8 mouse cellular contexts compared by ENCODE assay signal in genomic region chr1:74240311-74240710, GRCm38 (mm10). TPM values are rescaled to one million over a fixed set of nuclear protein-coding genes. Genes with fewer than 3 reads are reported as not detected.
DNase-seq lines count a peak whose midpoint lies in the region; ATAC-seq and TF ChIP-seq lines count a peak whose summit lies in the region.

No protein-coding gene starts in this region.

- no peak for TF ChIP-seq POLR2A in myocyte (IDR thresholded peaks at IDR 0.05; ENCODE audit: insufficient read length, low read depth)

- ATAC-seq in kidney, embryonic 14.5 days (ENCODE audit: low FRiP score, low TSS enrichment) = no peak
- peak; percentile 22; the same call in 1 of the 2 replicates for ATAC-seq in embryonic facial prominence, embryonic 12.5 days (ENCODE audit: insufficient number of reproducible peaks, insufficient read depth, low FRiP score, low TSS enrichment)
- no peak for ATAC-seq in granulocyte monocyte progenitor cell, adult 5-6 weeks (replicated peaks; ENCODE audit: poor library complexity, severe bottlenecking)

- H3ac ChIP-seq in myocyte (ENCODE audit: control insufficient read depth, insufficient read length) = no peak overlapping the region

- H3K27me3 ChIP-seq in kidney, embryonic 14.5 days (ENCODE audit: control insufficient read depth, insufficient read depth, low read length) = no peaks in the 10 kb centered on the region
- H3K27me3 ChIP-seq in embryonic facial prominence, embryonic 12.5 days = no peaks in the 10 kb centered on the region
- H3K27me3 ChIP-seq in myocyte (ENCODE audit: control insufficient read depth, insufficient read depth, insufficient read length) = no peaks in the 10 kb centered on the region

- peaks cover 34% of the 10 kb centered on the region for H3K4me1 ChIP-seq in kidney, embryonic 14.5 days (ENCODE audit: control insufficient read depth, insufficient read depth, low read length)
- peaks cover 32% of the 10 kb centered on the region for H3K4me1 ChIP-seq in embryonic facial prominence, embryonic 12.5 days

- no peak for DNase-seq in kidney, adult 11 months
- peak; percentile 72 for DNase-seq in layer of hippocampus, adult 11-12 months (ENCODE audit: low spot score)
- DNase-seq in cerebellum, postnatal 4 days (ENCODE audit: low spot score in 2 of 2) = no peak
- DNase-seq in cerebellum, adult 9-11 months = no peak

- no peak overlapping the region; the same call in 1 of the 2 replicates for H3K9ac ChIP-seq in kidney, embryonic 14.5 days (ENCODE audit: low read depth, low read length)
- H3K9ac ChIP-seq in embryonic facial prominence, embryonic 12.5 days = no peak overlapping the region

- peaks cover 88% of the 10 kb centered on the region for H3K79me2 ChIP-seq in myocyte (ENCODE audit: control insufficient read depth, insufficient read depth)

- no peaks in the 10 kb centered on the region for H3K9me3 ChIP-seq in kidney, embryonic 14.5 days (ENCODE audit: control insufficient read depth, low read length)
- no peaks in the 10 kb centered on the region for H3K9me3 ChIP-seq in embryonic facial prominence, embryonic 12.5 days

- no peak overlapping the region for H3K4me3 ChIP-seq in kidney, embryonic 14.5 days (ENCODE audit: low read length)
- H3K4me3 ChIP-seq in embryonic facial prominence, embryonic 12.5 days = no peak overlapping the region
- H3K4me3 ChIP-seq in myocyte = no peak overlapping the region

- 26% methylated on average over 6 of the region's 6 CpGs for WGBS in kidney, embryonic 14.5 days
- 53% methylated on average over 6 of the region's 6 CpGs for WGBS in embryonic facial prominence, embryonic 12.5 days

- H3K27ac ChIP-seq in kidney, embryonic 14.5 days (ENCODE audit: low read depth, low read length) = peak overlapping the region; percentile 30; the same call in 1 of the 2 replicates
- peak overlapping the region; percentile 52 for H3K27ac ChIP-seq in embryonic facial prominence, embryonic 12.5 days

- H3K4me2 ChIP-seq in kidney, embryonic 14.5 days (replicated peaks; ENCODE audit: low read depth, low read length) = no peak overlapping the region; the same call in 1 of the 2 replicates
- H3K4me2 ChIP-seq in embryonic facial prominence, embryonic 12.5 days (replicated peaks) = no peak overlapping the region; the same call in 1 of the 2 replicates
- peak overlapping the region; percentile 92 for H3K4me2 ChIP-seq in myocyte (ENCODE audit: low read depth)

- H3K36me3 ChIP-seq in kidney, embryonic 14.5 days (ENCODE audit: control insufficient read depth, insufficient read depth, low read length) = no peaks in the 10 kb centered on the region
- H3K36me3 ChIP-seq in embryonic facial prominence, embryonic 12.5 days = no peaks in the 10 kb centered on the region
- H3K36me3 ChIP-seq in myocyte (ENCODE audit: control insufficient read depth, insufficient read depth) = no peaks in the 10 kb centered on the region

TF ChIP-seq in myocyte, 11 proteins besides CTCF, POLR2A, EP300 and RAD21:
- TF ChIP-seq POLR2AphosphoS2 (IDR thresholded peaks at IDR 0.05; ENCODE audit: insufficient read length, low read depth) (no peak), E2F4 (IDR thresholded peaks at IDR 0.05; ENCODE audit: insufficient read depth) (no peak), SRF (IDR thresholded peaks at IDR 0.05; ENCODE audit: control insufficient read depth, insufficient read length, low read depth) (no peak), MYOD1 (IDR thresholded peaks at IDR 0.05; ENCODE audit: control insufficient read depth in 1 of 3, insufficient read length in 2 of 3, low read depth in 2 of 3) (no peak), MYOG (IDR thresholded peaks at IDR 0.05; ENCODE audit: control insufficient read depth in 1 of 3, insufficient read depth in 1 of 3, insufficient read length in 2 of 3, low read depth in 2 of 3) (no peak), USF1 (IDR thresholded peaks at IDR 0.05; ENCODE audit: low read depth) (no peak), TCF3 (IDR thresholded peaks at IDR 0.05; ENCODE audit: insufficient read length, low read depth) (no peak), MAX (IDR thresholded peaks at IDR 0.05; ENCODE audit: low read depth) (no peak), CEBPB (IDR thresholded peaks at IDR 0.05; ENCODE audit: insufficient read depth, poor library complexity, severe bottlenecking) (no peak), REST (IDR thresholded peaks at IDR 0.05; ENCODE audit: insufficient read depth, insufficient read length) (no peak), TCF12 (IDR thresholded peaks at IDR 0.05; ENCODE audit: insufficient read depth, poor library complexity, severe bottlenecking) (no peak)

RNA-seq across cellular contexts. Expression of gene Arpc2, which starts 4.4 kb away (rescaled TPM):
- polyA plus RNA-seq in kidney, embryonic 14.5 days (2014; fragmentation: Nextera tagmentation; extraction: Ambion mirVana) = 378 and 417 TPM in 2 replicates
- polyA plus RNA-seq in embryonic facial prominence, embryonic 12.5 days (2016; fragmentation: Nextera tagmentation; extraction: Ambion mirVana) = 378 and 381 TPM in 2 replicates
- polyA plus RNA-seq in myocyte (2012; fragmentation: generic; extraction: Trizol) = 214 TPM
- total RNA-seq in granulocyte monocyte progenitor cell, adult 5-6 weeks (2014; fragmentation: Nextera tagmentation) = 573 and 588 TPM in 2 replicates
- 434 and 584 TPM in 2 replicates for total RNA-seq in granulocyte monocyte progenitor cell, adult 5-6 weeks (2017)

RNA-seq across cellular contexts. Expression of gene Gpbar1, which starts 38.0 kb away (rescaled TPM):
- polyA plus RNA-seq in kidney, embryonic 14.5 days (2014; fragmentation: Nextera tagmentation; extraction: Ambion mirVana) = 2.5 and 3.2 TPM in 2 replicates
- not detected in 2 replicates for polyA plus RNA-seq in embryonic facial prominence, embryonic 12.5 days (2016; fragmentation: Nextera tagmentation; extraction: Ambion mirVana)
- polyA plus RNA-seq in myocyte (2012; fragmentation: generic; extraction: Trizol) = 0.14 TPM
- not detected in 2 replicates for total RNA-seq in granulocyte monocyte progenitor cell, adult 5-6 weeks (2014; fragmentation: Nextera tagmentation)
- not detected in 2 replicates for total RNA-seq in granulocyte monocyte progenitor cell, adult 5-6 weeks (2017)

RNA-seq across cellular contexts. Expression of gene Aamp, which starts 44.2 kb away (rescaled TPM):
- 249 and 258 TPM in 2 replicates for polyA plus RNA-seq in kidney, embryonic 14.5 days (2014; fragmentation: Nextera tagmentation; extraction: Ambion mirVana)
- 211 and 213 TPM in 2 replicates for polyA plus RNA-seq in embryonic facial prominence, embryonic 12.5 days (2016; fragmentation: Nextera tagmentation; extraction: Ambion mirVana)
- 199 TPM for polyA plus RNA-seq in myocyte (2012; fragmentation: generic; extraction: Trizol)
- total RNA-seq in granulocyte monocyte progenitor cell, adult 5-6 weeks (2014; fragmentation: Nextera tagmentation) = 100 and 106 TPM in 2 replicates
- total RNA-seq in granulocyte monocyte progenitor cell, adult 5-6 weeks (2017) = 98.8 and 140 TPM in 2 replicates

RNA-seq across cellular contexts. Expression of gene Pnkd, which starts 44.4 kb away (rescaled TPM):
- polyA plus RNA-seq in kidney, embryonic 14.5 days (2014; fragmentation: Nextera tagmentation; extraction: Ambion mirVana) = 126 and 154 TPM in 2 replicates
- 106 TPM in 2 replicates for polyA plus RNA-seq in embryonic facial prominence, embryonic 12.5 days (2016; fragmentation: Nextera tagmentation; extraction: Ambion mirVana)
- polyA plus RNA-seq in myocyte (2012; fragmentation: generic; extraction: Trizol) = 93.7 TPM
- total RNA-seq in granulocyte monocyte progenitor cell, adult 5-6 weeks (2014; fragmentation: Nextera tagmentation) = 28.7 and 49.8 TPM in 2 replicates
- total RNA-seq in granulocyte monocyte progenitor cell, adult 5-6 weeks (2017) = 9.0 and 14.1 TPM in 2 replicates

RNA-seq across cellular contexts. Expression of gene Cxcr1, which starts 45.9 kb away (rescaled TPM):
- not detected in 2 replicates for polyA plus RNA-seq in kidney, embryonic 14.5 days (2014; fragmentation: Nextera tagmentation; extraction: Ambion mirVana)
- not detected in 2 replicates for polyA plus RNA-seq in embryonic facial prominence, embryonic 12.5 days (2016; fragmentation: Nextera tagmentation; extraction: Ambion mirVana)
- polyA plus RNA-seq in myocyte (2012; fragmentation: generic; extraction: Trizol) = not detected
- total RNA-seq in granulocyte monocyte progenitor cell, adult 5-6 weeks (2014; fragmentation: Nextera tagmentation) = not detected in 2 replicates
- not detected in 2 replicates for total RNA-seq in granulocyte monocyte progenitor cell, adult 5-6 weeks (2017)
